Mouse (Mus musculus) ES-E14 (cell line): Measurements from ENCODE around the gene Mindy3.

Experiments used
- CHD2 ChIP-seq: IDR thresholded peaks from 2 replicates; pipeline ENCODE4 v1.6.1; 2014; ENCODE audit warnings: mild to moderate bottlenecking, low read depth, low read length, inconsistent platforms
- HCFC1 ChIP-seq: IDR thresholded peaks from 2 replicates; pipeline ENCODE4 v1.6.1; 2012; ENCODE audit warnings: low read length, inconsistent platforms, borderline replicate concordance; ENCODE audit not compliant: insufficient read depth
- ZNF384 ChIP-seq: IDR thresholded peaks from 2 replicates; pipeline ENCODE4 v1.6.1; 2012; ENCODE audit warnings: low read depth, low read length, inconsistent platforms

DNA sequence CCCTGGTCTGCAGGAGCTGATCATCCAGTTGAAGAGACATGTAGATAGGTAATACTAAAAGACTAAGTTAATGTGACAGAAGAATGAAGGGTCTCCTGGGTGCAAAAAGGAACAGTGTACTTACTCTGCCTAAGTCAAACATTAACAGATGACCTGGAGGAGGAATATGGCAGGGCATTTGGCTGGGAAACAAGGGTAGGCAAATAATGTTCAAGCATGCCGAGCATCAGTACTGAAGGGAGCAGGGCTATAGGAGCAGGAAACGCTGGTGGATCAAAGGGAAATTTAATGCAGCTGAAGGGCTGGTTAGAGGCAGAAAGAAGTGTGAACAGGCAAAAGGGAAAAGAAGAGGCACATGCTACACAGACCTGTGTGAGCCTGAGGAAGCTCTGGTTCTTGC is 8.1 kb downstream of the Mindy3 start:
- TF ChIP-seq HCFC1, result no peak
- TF ChIP-seq CHD2, result no peak
- no peak for TF ChIP-seq ZNF384
